Mouse (Mus musculus): ENCODE results near the gene Zmynd10.

Gene Zmynd10

DNA sequence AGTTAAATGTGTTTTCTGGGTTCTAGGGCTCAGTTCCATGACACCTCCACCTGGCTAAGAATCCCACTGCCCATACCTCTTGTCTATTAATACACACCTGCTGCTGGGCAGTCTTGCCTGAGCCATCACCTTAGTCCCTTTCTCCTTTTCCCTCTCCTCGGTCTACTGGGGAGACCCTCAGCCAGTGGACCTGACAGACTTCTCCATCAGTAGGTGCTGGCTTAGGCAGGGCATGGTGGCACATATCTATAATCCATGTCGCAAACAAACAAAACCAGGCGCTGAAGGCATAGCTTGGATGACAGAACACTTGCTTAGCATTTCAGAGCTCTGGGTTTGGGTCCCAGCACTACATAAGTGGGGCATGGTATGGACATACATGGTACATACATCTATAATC lies 8.4 kb upstream of the Zmynd10 start:
- in situ Hi-C loops (cut with MboI, MseI): loop anchor here (5.0 to 25.0 kb wide), 4 partner anchors 236 to 1549 kb away; partner anchors contain the start of genes Abhd14a (in 1 of the 2), Abhd14b (in 1 of the 2), Ccdc51 (in 1 of the 2) and Plxnb1 (in 1 of the 2)

DNA sequence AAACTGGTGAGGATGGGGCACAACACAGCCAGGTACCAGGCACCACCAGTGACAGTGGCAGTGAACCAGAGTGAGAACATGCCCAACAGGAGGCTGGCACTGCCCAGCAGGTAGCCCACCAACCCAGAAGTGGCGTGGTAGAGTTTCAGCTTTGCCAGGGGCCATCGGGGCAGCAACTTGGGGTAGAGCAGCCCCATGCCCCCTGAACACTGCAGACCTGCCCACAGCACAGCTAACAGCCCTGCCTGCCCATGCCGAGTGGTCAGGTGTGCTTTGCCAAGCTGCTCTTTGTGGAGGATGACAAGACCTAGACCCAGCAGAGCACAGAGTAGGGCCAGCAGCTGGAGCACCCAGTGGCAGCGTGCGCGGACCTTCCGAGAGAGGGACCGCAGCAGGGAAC lies 7.2 kb upstream of the Zmynd10 start:
- in situ Hi-C loops (cut with MboI, MseI): loop anchor here (5.0 to 25.0 kb wide), 4 partner anchors 238 to 1547 kb away; partner anchors contain the start of genes Abhd14a (in 1 of the 2), Abhd14b (in 1 of the 2), Ccdc51 (in 1 of the 2) and Plxnb1 (in 1 of the 2)

DNA sequence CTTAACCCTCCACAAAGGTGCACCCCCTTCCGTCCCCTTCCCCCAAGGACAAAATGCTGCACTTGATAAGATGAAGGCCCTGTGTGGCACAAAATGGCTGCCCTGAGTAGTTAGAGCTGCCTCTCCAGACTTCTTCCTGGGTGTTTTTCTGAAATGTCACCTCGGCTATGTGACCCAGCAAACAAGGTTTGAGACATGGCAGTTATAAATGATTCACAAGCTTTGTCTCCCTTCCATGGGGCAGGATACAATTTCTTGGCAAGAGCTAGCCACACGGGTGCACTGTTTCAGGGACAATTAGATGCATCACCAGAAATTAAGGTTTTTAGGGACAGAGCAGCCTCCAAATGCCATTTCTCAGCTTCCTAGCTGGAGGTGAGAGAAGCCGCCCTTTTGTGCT lies 6.7 kb upstream of the Zmynd10 start:
- in situ Hi-C loops (cut with MboI, MseI): loop anchor here (25.0 kb wide), 2 partner anchors 1353 to 1547 kb away; partner anchors contain the start of genes Ccdc51 (in 1 of the 2), Plxnb1 (in 1 of the 2), Ppm1m (in 1 of the 2) and Tma7 (in 1 of the 2)

- in situ Hi-C loops (cut with MboI, MseI): loop anchor here (25.0 kb wide), 2 partner anchors 1354 to 1546 kb away; partner anchors contain the start of genes Ccdc51 (in 1 of the 2), Plxnb1 (in 1 of the 2), Ppm1m (in 1 of the 2) and Tma7 (in 1 of the 2)
These were observed 6.1 kb upstream of the Zmynd10 start for GRCm38 (mm10) chr9:107541005-107541404.

DNA sequence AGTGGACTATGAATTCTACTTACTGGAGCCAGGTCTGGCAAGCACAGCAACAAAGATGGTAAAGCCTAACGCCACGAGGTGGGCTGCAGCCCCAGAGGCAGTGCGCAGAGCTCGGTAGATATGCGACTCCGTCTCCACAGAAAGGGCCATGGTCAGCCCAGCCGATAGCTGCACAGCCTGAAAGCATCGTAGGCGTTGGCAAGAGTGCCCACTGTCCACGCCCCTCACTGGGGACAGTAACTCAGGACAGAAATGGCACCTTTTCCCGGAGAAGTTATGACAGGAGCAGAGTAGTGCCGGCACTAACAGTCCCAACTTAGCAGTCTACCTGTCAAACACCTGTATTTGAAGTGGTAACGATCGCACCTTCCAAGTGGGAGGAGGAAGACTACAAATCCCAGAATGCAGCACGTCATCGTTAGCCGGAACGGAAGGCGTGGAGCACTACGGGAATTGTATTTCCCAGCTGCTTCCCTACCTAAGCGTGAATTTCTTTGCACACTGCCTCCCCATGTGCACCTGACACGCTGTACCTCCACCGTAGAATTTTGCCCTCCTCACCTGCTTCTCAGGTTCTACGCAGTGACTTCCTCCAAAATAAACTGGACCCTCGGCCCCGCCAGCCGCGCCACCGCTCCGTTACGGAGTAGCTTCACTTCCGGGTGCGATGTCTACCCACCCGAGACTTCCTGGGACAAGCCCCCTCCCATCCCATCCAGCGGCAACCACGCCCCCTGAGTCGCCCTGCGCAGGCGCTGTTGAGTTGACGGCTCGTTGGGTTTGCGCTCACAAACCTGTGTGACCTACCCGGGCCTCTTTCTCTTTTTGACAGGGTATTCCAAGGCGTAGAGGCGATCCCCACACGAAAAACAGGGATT lies 5.4 kb upstream of the Zmynd10 start, which contains the start of the genes Cyb561d2 and Nprl2:
Cyb561d2 (minus strand) TSS at position 720 of the 878 bp plus-strand sequence.
Nprl2 (plus strand) TSS at position 753 of the 878 bp plus-strand sequence.
- in situ Hi-C loops (cut with MboI, MseI): loop anchor here (25.0 kb wide), 2 partner anchors 1354 to 1546 kb away; partner anchors contain the start of genes Ccdc51 (in 1 of the 2), Plxnb1 (in 1 of the 2), Ppm1m (in 1 of the 2) and Tma7 (in 1 of the 2)

DNA sequence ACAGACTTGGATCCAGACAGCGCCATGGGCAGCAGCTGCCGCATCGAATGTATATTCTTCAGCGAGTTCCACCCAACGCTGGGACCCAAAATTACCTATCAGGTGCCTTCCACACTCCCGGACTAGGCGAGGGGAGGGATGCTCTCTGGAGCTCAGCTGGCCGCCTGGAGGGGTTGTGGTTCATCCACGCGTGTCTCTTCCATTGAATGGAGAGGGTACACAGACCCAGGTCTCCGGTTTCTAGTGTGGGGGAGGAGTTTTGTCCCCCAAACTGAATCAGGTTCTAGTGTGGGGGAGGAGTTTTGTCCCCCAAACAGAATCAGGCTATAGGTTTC lies 4.8 kb upstream of the Zmynd10 start:
- in situ Hi-C loops (cut with MboI, MseI): loop anchor here (25.0 kb wide), 2 partner anchors 1355 to 1545 kb away; partner anchors contain the start of genes Ccdc51 (in 1 of the 2), Plxnb1 (in 1 of the 2), Ppm1m (in 1 of the 2) and Tma7 (in 1 of the 2)

DNA sequence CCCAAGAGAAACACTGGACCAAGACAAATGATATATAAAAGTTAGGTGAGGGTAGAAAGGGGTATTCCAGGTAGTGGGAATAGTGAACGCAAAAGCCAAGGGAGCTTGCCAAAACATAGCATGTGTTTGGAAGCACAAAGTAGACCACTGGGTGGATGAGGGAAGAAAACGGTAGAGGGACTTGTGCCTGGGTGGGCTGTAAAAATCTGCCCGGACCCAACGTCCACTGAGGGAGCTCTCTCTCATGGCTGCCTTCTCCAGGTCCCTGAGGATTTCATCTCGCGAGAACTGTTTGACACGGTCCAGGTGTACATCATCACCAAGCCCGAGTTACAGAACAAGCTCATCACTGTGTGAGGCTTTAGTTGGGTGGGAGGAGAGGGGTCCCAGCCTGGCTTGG lies 4.4 kb upstream of the Zmynd10 start:
- in situ Hi-C loops (cut with MboI, MseI): loop anchor here (25.0 kb wide), 2 partner anchors 1355 to 1545 kb away; partner anchors contain the start of genes Ccdc51 (in 1 of the 2), Plxnb1 (in 1 of the 2), Ppm1m (in 1 of the 2) and Tma7 (in 1 of the 2)

- in situ Hi-C loops (cut with MboI, MseI): loop anchor here (25.0 kb wide), 2 partner anchors 1356 to 1544 kb away; partner anchors contain the start of genes Ccdc51 (in 1 of the 2), Plxnb1 (in 1 of the 2), Ppm1m (in 1 of the 2) and Tma7 (in 1 of the 2)
These were observed 3.8 kb upstream of the Zmynd10 start for GRCm38 (mm10) chr9:107543299-107543698.

DNA sequence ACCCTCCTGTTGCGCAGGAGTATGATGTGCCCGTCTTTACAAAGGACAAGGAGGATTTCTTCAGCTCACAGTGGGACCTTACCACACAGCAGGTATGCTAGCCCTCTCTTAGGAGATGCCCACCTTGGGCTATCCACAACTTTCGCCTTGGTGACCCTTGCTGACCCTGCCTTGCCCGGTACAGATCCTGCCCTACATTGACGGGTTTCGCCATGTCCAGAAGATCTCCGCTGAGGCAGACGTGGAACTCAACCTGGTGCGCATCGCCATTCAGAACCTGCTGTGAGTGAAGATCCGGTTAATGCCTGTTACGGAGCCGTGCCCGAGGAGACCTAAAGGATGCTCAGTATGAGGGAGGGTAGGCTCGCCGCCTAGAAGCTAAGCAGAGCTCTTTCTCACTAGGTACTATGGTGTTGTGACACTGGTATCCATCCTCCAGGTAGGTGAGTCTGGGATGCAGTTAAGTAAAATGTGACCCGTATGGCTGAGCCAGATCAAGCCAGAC lies 2.9 kb upstream of the Zmynd10 start:
- in situ Hi-C loops (cut with MboI, MseI): loop anchor here (25.0 kb wide), 2 partner anchors 1357 to 1543 kb away; partner anchors contain the start of genes Ccdc51 (in 1 of the 2), Plxnb1 (in 1 of the 2), Ppm1m (in 1 of the 2) and Tma7 (in 1 of the 2)

- in situ Hi-C loops (cut with MboI, MseI): loop anchor here (25.0 kb wide), 2 partner anchors 1357 to 1543 kb away; partner anchors contain the start of genes Ccdc51 (in 1 of the 2), Plxnb1 (in 1 of the 2), Ppm1m (in 1 of the 2) and Tma7 (in 1 of the 2)
These were observed 2.4 kb upstream of the Zmynd10 start for GRCm38 (mm10) chr9:107544729-107545128.

GRCm38 (mm10) chr9:107545199-107545598 lies 1.9 kb upstream of the Zmynd10 start:
- in situ Hi-C loops (cut with MboI, MseI): loop anchor here (25.0 kb wide), 2 partner anchors 1358 to 1542 kb away; partner anchors contain the start of genes Ccdc51 (in 1 of the 2), Plxnb1 (in 1 of the 2), Ppm1m (in 1 of the 2) and Tma7 (in 1 of the 2)

- in situ Hi-C loops (cut with MboI, MseI): loop anchor here (25.0 kb wide), 2 partner anchors 1358 to 1542 kb away; partner anchors contain the start of genes Ccdc51 (in 1 of the 2), Plxnb1 (in 1 of the 2), Ppm1m (in 1 of the 2) and Tma7 (in 1 of the 2)
These were observed 1.5 kb upstream of the Zmynd10 start for GRCm38 (mm10) chr9:107545602-107546001.

- in situ Hi-C loops (cut with MboI, MseI): loop anchor here (25.0 kb wide), 2 partner anchors 1361 to 1539 kb away; partner anchors contain the start of genes Ccdc51 (in 1 of the 2), Plxnb1 (in 1 of the 2), Ppm1m (in 1 of the 2) and Tma7 (in 1 of the 2)
These were observed 859 bp downstream of the Zmynd10 start for GRCm38 (mm10) chr9:107547957-107548356.

- in situ Hi-C loops (cut with MboI, MseI): loop anchor here (25.0 kb wide), 2 partner anchors 1362 to 1538 kb away; partner anchors contain the start of genes Ccdc51 (in 1 of the 2), Plxnb1 (in 1 of the 2), Ppm1m (in 1 of the 2) and Tma7 (in 1 of the 2)
These were observed 1.7 kb downstream of the Zmynd10 start for GRCm38 (mm10) chr9:107548820-107549219.

- in situ Hi-C loops (cut with MboI, MseI): loop anchor here (5.0 to 25.0 kb wide), 5 partner anchors 78 to 1538 kb away; partner anchors contain the start of genes Ccdc51 (in 1 of the 2), Pcbp4 (in 1 of the 2), Plxnb1 (in 1 of the 2) and Ppm1m (in 1 of the 2)
These were observed 2.4 kb downstream of the Zmynd10 start for GRCm38 (mm10) chr9:107549297-107550074.

- in situ Hi-C loops (cut with MboI, MseI): loop anchor here (5.0 to 10.0 kb wide), 3 partner anchors 77 to 1504 kb away; partner anchors contain the start of genes Pcbp4 (in 1 of the 2) and Trex1 (in 1 of the 2)
These were observed 3.5 kb downstream of the Zmynd10 start for GRCm38 (mm10) chr9:107550491-107551116.

DNA sequence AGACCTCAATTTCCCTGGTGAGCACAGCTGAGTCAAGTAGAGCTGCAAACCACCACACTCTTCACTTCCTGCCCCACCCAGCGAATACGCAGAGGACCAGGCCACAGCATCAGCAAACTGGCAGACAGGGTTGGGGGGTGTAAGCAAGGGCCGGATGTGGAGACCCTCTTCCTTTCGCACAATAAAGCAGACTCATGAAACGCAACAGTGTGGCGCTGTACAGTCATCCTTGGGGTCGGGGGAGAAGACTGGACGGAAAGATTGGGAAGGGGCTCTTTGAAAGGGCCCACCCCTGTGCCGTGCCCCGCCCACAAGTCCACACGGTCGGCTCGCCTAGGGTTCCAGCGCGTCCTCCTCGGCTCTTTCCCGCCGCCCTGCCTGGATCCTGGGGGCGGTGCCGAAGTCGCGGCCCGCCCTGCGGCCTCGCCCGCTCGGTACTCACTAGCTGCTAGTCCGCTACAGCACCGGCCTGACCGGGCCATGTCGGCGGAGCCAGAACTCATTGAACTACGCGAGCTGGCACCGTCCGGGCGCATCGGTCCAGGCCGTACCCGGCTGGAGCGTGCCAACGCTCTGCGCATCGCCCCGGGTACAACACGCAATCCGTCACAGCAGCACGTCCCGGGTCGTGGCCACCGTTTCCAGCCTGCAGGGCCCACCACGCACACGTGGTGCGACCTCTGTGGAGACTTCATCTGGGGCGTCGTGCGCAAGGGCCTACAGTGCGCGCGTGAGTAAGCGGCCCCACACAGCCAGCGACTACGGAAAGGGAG lies 4.2 kb downstream of the Zmynd10 start, which contains the start of gene Rassf1:
Rassf1 (plus strand) TSS at position 439 of the 773 bp plus-strand sequence.
- in situ Hi-C loops (cut with MboI, MseI): loop anchor here (5.0 to 10.0 kb wide), 3 partner anchors 76 to 1503 kb away; partner anchors contain the start of genes Pcbp4 (in 1 of the 2) and Trex1 (in 1 of the 2)
